Comparison of ENCODE assay signal across 35 mouse cellular contexts in the genomic region with DNA sequence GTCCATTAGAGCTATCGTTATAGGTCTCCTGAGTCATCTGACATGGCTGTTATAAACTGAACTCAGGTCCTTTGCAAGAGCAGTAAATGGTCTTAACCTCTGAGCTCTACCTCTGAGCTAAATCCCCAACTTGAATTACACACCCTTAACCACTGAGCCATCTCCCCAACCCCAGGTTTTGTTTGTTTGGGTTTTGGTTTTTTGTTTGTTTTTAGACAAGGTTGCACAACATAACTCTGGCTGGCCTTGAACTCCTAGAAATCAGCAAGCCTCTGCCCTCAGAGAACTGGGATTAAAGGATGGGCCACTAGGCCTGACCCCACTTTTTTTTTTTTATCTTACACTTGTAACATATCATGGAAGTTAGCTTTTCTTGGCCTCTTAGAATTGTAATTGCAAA.
"Had no signal": no experiment of that assay in that cellular context is flagged by ENCODE, and none has a peak within 500 bp of the region (broad histone marks: within the 10 kb centered on the region; RNA-seq: fewer than 3 reads in every experiment).

No protein-coding gene starts in this region.

- H3K9me3 ChIP-seq: heart, embryonic 10.5 days; heart, embryonic 12.5 days; heart, embryonic 13.5 days; heart, embryonic 15.5 days; hindbrain, embryonic 10.5 days; hindbrain, embryonic 12.5 days; hindbrain, embryonic 13.5 days; hindbrain, embryonic 15.5 days; intestine, embryonic 15.5 days; kidney, embryonic 15.5 days had no signal

- H3K4me3 ChIP-seq: heart, embryonic 10.5 days; heart, embryonic 12.5 days; heart, embryonic 13.5 days; heart, embryonic 15.5 days; hindbrain, embryonic 10.5 days; hindbrain, embryonic 12.5 days; hindbrain, embryonic 13.5 days; hindbrain, embryonic 15.5 days; intestine, embryonic 15.5 days; kidney, embryonic 15.5 days; layer of hippocampus, adult 2 months had no signal

- H3K27me3 ChIP-seq: heart, embryonic 12.5 days; heart, embryonic 13.5 days; heart, embryonic 15.5 days; hindbrain, embryonic 12.5 days; hindbrain, embryonic 13.5 days; hindbrain, embryonic 15.5 days; intestine, embryonic 15.5 days; kidney, embryonic 15.5 days had no signal

- ATAC-seq: hindbrain, embryonic 16.5 days; hindbrain, postnatal 0 days; inflammation-experienced regulatory T-cells, adult 6 months; intestine, embryonic 15.5 days; intestine, embryonic 16.5 days; intestine, postnatal 0 days had no signal

- H3K4me2 ChIP-seq: heart, embryonic 11.5 days; heart, embryonic 12.5 days; heart, embryonic 13.5 days; heart, embryonic 15.5 days; hindbrain, embryonic 12.5 days; hindbrain, embryonic 13.5 days; hindbrain, embryonic 14.5 days; hindbrain, embryonic 15.5 days; intestine, embryonic 15.5 days; kidney, embryonic 15.5 days had no signal

- H3K36me3 ChIP-seq: heart, embryonic 15.5 days; intestine, embryonic 15.5 days had no signal

- H3K27ac ChIP-seq: heart, embryonic 10.5 days; heart, embryonic 13.5 days; heart, embryonic 15.5 days; hindbrain, embryonic 10.5 days; hindbrain, embryonic 12.5 days; hindbrain, embryonic 13.5 days; hindbrain, embryonic 14.5 days; hindbrain, embryonic 15.5 days; hindbrain, postnatal 0 days; intestine, embryonic 15.5 days; kidney, embryonic 15.5 days; kidney, postnatal 0 days; layer of hippocampus, adult 2 months had no signal

- DNase-seq: heart, postnatal 10 days; heart, postnatal 14 days; heart, postnatal 36 days; heart, postnatal 4 days; kidney, adult 11 months; kidney, adult 18-20 months; kidney, adult 2 months; kidney, adult 8-10 months; kidney, adult 9 months; kidney, postnatal 10 days; kidney, postnatal 14 days; kidney, postnatal 25 days; kidney, postnatal 36 days; kidney, postnatal 4 days; layer of hippocampus, adult 9-11 months; layer of hippocampus, postnatal 36 days had no signal

- H3K9ac ChIP-seq: heart, embryonic 12.5 days; heart, embryonic 13.5 days; heart, embryonic 15.5 days; hindbrain, embryonic 12.5 days; hindbrain, embryonic 13.5 days; hindbrain, embryonic 14.5 days; hindbrain, embryonic 15.5 days; intestine, embryonic 15.5 days; kidney, embryonic 15.5 days had no signal

- H3K4me1 ChIP-seq: intestine, embryonic 15.5 days had no signal
